Mouse (Mus musculus): ENCODE measurements at regions not wholly inside any gene's neighbourhood (a gene's known extent, or its start where the extent isn't known, plus 50 kb on each side); places are given as distances from the start of the nearest gene placed in this dataset.

DNA sequence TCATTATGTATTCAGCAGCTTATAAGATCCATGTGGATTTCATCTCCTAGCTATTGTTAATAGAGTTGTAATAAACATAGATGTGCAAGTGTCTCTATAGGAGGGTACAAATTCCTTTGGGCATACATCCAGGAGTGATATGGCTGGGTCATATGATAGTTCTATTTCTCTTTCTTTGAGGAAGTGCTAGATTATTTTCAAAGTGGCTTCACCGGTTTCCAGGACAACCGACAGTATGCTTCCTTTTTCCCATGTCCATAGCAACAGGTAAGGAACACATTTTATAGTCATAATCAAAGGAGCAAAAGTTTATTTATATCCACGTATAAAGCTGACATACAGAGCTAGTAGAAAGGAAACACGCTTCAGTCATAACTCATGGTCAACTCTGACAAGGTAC is 710.2 kb upstream of the Tenm4 start:
- DNase-seq = no peak

DNA sequence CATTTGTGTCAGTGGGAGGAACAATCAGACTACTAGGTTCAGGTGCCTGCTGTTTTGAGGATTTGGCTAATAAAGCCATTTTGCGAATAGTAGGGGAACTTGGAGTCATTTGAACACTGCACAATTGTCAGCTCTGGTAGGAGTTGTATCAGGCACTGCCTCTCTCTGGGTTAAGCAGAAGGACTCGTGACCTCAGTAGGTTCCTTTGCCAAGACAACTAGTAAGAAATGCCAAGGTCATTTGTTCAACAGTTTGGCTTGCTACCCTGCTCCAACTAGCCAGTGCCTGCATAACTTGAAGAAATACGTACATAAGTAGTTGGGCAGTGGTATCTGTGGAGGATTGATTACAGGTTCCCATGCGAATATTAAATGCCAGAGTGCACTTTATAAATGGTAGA is 705.5 kb upstream of the Tenm4 start:
- no peak for DNase-seq

DNA sequence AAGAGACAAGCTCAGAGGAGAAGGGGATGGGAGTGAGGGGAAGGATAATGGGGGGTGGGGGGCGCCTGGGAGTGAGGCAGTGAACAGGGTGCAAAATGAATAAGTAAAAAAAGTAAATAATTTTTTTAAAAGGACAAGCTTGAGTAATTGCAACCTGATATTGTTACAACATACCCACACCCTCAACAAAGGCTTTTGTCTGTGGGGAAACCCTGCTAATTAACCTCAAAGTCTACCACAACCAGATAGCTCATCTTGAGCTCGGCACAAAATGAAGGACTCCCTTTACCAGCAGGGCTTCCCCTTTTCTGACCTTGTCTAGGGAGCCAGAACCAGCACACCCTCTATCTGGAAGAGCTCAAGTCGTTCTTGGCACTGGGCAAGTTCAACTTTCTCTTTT is 704.0 kb upstream of the Tenm4 start:
- DNase-seq = no peak

DNA sequence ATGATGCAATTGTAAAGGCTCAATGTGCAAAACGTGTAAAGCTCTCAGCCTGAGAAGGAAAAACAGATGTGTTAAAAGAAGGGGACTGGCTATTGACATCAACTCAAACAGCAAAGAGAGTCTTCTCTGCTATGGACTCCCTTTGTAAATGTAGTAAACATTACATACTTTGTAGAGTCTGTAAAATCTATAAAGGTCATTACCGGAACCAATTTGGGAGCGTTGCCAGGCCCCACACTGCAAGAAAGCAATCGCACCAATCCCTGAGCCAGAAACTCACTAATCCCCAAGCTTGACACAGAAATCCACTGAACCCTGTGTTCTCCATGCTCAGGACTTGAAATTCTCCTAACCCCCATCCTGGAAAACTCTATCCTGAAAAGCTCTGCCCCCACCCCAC is 697.2 kb upstream of the Tenm4 start:
- peak in 1 of 2 experiments; percentile 17 for DNase-seq

DNA sequence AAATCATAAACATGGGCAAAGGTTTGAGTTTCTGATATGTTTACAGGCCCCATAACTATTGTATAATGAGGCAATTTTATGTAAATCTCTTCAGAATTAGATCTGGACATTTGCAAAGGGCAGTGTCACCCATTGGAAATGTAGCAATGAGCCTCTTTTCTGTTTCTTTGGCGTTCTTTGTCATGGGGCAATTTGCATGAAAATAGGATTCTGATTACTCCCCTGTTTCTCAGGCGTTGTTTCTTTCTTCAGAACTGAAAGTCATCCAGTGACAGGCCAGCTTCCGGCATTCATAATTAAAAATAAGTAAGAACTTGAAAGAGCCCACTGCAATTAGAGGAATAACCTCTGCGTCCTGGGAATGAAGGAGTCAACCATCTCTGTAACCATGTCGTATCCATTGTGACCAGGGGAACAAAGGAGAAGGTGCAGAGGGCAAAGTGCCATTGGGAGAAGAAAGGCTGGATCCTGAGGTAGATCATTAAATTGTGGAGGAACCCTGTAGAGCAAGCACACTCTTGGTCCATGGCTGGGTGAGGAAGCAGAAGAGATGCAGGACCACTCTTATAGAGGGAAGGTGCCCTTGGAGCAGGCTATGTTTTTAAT is 690.8 kb upstream of the Tenm4 start:
- DNase-seq = no peak

DNA sequence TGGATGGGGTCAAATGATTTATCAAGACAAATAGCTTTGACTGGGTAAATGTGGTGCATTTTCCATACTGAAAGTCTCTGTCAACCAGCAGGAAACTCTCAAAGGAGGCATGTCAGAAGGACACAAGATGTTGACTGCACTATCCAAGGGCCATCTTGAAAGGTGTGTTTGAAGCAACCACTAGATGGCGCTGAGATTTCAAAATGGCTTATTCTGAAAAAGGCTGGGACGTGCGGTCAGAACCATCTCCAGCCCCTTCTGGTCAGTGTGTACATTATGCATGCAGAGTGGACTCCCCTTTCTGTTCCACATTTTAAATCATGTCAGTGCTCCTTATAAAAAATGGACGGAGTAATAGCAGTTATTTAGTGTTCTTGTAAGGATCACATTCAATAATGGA is 681.4 kb upstream of the Tenm4 start:
- peak; percentile 41 to 57 for DNase-seq

DNA sequence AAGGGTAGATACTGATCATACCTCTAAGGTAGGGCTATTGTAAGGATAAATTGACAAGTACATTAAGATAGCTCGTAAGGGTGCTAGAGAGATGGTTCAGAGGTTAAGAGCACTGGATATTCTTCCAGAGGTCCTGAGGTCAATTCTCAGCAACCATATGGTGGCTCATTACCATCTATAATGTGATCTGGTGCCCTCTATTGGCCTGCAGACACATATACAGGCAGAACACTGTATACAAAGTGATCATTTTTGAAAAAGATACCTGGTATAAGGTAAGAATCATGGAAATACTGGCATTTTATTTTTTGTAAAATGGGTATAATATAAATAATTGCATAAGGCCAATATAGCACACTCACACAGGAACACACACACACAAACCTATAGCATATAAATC is 676.3 kb upstream of the Tenm4 start:
- DNase-seq = no peak

DNA sequence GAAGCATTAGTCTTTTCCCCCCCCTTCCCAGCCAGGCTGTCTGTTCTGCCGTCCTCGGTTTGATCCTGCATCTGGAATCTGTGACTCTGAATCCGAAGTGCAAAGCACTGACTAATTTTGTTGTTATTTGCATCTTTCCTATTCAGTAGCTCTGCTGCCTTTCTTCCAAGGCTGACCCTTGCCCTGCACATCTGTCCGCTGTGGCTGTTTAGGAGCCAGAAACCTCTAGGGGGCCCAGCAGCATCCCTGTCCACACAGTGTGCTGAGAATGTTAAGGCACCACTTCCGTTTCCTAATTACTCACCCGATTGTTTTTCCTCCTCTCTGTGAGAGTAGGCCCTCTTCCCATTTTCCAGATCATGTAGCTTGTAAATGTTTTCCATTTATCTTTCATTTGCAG is 668.1 kb upstream of the Tenm4 start:
- peak in 1 of 2 experiments; percentile 7 for DNase-seq

DNA sequence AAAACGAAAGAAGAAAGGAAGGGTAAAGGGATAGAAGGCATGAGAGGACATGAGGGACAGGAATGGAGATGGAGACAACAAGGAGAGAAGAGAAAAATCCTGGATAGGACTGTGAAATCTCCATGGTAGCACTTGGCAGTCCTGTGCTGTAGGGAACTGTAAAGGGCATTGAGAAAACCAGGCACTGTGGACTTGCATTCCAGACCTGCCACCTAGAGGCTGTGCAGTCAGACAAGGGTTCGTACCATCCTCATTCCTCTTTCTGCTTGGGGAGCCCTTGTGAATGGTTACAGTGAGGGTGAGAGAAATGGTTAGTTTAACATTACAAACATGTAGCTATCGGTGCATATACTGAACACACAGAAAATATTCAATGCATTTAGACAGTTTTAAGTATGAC is 623.8 kb upstream of the Tenm4 start:
- DNase-seq = no peak

DNA sequence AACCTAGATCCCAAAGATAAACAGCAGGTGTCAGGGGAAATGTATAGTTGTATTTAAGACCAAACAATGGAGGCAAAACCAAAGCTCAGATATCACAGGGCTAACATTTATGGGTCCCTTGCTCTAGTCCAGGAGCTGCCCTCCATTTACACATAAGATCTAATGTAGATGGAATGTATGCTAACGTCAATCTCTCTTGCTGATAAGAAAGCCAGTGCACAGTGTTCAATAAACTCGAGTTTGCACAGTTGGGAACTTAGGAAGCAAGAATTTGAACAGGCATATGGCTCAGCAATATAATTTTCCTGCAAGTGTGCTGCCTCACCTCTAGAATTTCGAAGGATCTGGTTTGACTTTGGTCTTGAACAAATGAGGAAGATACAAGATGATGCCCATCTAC is 620.9 kb upstream of the Tenm4 start:
- DNase-seq = no peak

DNA sequence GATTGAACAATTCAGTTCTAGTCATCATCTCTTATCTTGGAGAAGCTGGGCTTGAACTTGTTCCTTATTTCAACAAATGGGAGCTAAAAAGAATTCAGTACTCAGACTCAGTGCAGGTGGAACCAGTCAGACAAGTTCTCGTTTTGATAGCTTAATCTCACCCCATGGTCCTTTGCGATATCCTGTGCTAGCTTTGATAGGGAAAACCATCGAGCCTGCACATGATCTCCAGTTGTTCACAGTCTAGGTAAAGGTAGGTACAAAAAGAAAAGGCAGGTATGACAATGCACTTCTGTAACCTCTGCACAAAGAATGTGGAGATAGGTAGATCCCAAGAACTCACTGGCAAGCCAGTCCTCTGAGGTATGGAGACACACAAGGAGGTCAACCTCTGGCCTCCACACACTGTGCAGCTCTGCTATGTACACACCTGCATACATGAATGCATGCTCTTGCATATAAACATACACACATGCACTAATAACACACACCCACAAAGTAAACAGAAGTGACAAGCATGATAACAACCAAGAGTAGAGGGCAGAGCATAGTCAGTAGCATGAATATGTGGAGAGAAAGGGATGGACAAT is 619.2 kb upstream of the Tenm4 start:
- DNase-seq = no peak

DNA sequence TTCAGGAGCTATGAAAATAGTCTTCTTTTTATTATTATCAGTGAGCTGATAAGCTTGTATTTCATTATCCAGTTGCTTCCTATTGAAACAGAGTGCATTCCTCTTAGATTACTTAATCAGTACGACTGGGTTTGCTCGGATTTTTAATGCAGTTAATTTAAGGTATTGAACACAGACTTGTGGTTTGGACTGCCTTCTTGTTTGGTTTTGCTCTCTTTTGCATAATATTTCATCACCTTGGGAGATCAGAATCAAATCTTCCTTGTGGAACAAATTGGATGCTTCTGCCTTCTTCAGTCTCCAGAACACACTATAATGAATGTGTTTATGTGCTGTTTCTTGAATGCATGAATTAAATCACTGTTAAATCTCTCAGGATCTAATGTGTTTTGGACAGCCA is 612.5 kb upstream of the Tenm4 start:
- no peak for DNase-seq

DNA sequence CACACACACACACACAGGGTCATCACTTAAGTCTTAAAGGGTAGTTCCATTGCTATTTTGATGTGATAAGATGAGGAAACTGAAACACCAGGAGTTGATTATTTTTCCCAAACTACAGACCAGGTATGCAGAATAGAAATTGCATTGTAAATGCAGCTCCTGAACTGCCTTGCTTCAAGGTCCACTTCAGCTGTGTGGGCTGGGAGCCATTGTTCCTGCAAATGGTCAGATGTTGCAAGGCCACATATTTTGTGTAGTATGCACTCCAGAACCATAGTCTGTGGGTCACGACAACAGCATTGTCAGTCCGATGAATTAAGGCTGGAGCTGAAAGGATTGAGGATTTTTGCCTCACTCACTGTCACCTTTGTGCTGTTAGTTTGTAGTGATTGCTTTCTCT is 592.4 kb upstream of the Tenm4 start:
- no peak for DNase-seq

DNA sequence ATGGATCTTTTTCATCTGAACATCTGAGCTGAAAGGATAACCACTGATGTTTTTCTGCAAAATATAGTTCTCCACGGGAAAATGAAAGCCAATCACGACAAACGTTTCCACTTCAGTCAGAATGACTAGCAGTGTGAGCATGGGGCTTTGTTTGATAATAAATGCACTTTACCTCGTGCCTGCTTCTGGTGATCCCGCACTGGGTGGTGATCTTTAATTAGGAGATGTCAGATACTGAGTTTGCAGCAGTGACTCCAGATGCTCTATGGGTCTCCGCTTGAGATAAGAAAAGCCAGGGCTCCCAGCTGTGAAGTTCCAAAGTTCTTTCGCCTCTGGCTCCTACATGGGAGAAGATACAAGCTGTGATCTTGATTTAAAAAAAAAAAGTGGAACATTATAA is 589.7 kb upstream of the Tenm4 start:
- DNase-seq = no peak

DNA sequence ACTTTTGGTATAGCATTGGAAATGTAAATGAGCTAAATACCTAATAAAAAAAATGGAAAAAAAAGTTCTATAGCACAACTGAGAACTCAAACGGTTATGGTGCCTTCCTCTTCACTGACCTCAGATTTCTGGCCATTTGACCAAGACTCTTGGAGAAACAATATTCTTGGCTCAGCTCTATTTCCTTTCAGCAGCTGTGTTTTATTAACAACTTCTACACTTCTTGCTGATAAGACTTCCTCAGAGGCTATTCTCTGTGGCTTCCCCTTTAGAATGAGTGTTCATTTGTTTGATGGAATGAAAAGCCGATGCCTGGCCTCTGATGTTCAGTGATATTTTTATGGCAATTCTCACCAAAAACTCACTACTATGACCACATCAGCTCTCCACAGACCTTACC is 572.7 kb upstream of the Tenm4 start:
- no peak for DNase-seq

DNA sequence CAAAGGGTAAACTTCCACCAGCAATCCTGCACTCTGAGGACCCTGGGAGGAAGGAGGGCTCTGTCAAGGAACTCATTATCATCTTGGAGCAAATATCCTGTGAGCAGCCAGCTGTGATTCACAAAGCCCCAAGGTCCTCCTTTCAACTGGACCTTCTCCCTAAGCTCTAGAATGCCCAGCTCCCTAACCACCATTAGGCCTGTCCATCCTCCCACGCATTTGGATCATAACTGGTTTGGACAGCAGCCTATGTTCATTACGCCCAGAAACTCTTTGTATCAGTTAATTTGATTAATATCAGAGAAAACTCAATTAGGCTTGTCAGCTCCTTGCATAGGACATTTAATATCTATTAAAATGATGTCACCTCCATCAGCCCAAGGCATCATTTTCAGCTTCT is 557.3 kb upstream of the Tenm4 start:
- DNase-seq = no peak

DNA sequence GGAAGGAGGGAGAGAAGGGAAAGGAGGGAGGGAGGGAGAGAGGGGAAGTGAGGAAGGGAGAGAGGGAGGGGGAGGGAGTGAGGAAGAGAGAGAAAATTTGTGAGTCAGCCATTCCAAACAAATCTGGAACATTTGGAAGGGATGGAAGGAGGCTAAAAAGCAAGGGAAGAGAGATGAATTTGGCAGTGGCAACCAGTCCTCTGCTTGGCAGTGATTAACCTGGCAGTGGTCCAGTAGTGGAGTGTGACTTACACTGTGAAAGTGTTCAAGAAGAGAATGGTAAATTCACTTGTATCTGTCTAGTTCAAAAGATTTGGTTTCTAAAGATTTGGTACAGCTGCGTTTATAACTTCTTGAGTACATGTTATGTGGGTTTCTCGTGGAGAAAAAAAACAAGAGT is 553.7 kb upstream of the Tenm4 start:
- peak; percentile 23 to 60 for DNase-seq

DNA sequence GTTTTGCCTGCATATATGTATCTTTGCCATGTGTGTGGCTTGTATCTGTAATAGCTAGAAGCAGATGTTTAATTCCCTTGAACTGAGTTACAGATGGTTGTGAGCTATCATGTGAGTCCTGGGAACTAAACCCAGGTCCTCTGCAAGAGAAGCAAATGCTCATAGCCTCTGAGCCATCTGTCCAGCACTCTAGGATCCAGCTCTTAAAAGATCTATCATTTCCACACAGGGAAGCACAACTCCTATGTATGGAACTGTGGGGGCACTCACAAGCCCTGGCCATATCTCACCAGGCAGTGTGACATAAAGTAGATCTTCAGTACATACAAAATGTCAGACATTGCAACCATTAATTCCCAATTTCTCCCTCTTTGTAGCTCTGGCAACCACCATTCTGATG is 552.9 kb upstream of the Tenm4 start:
- no peak for DNase-seq

DNA sequence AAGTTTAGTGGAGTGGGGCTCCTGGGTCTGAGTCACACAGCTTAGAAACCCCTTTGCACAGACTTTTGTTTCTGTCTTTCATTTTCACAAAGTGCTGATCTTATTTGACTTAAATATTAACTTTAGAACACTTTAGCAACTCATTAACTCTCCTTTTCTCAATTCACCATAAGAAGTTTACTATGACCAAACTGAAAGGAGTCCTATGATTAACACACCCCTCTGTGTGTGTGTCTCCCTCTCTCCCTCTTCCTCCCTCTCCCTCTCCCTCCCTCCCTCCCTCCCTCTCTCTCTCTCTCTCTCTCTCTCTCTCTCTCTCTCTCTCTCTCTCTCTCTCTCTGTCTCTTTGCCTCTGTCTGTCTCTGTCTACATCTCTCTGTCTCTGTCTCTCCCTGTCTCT is 551.0 kb upstream of the Tenm4 start:
- no peak for DNase-seq

DNA sequence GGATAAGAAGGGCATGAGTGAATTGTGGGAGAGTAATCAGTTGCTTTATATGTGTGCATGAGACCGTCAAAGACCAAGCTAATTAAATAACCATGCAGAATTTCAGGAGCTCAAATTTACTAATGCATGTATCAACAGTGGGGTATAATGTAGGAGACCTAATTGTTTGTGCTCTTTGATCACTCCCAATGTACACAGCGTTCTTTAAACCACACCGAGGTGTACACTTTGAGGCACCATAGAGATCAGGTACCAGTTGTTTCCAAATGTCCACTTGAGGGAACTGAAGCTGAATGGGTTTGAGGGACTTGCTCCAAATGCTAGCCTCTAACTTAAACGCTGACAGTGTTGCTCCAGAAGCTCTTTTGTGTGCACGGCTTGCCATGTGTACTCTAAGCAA is 530.4 kb upstream of the Tenm4 start:
- no peak for DNase-seq

DNA sequence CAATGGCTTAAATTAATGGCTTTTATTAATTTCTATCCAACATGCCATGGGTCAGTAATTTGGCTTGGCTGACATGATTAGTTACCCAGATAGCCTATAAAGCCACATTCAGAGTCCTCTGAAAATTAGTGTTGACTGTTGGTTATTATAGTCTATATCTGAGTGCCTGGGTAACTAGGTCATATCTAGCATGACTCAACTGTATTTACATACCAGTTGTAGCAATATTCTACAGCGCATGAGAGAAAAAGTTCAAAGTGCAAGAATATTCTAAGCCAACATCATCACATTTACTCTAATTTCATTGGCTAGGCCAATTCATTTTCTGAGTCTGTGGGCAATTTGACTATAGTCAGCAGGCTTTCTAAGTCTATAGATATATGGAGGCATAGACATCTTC is 496.7 kb upstream of the Tenm4 start:
- no peak for DNase-seq

DNA sequence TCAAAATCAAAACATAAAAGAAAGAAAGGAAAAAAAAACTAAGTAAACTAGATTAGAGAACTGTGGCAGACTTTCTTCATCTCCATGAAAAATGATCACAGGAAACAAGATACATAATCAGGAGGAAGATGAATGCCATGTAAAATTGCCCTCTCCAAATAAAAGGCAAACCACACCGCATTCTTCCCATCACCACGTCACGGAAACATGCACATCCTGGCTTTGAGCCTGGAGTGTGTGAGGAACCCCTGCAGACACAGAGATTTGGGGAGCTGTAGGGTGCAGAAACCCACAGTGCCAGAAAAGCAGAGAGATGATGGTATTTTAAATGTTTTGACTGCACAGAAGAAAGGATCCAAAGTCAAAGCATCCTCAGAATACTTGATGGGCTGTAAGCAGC is 488.5 kb upstream of the Tenm4 start:
- DNase-seq = no peak

DNA sequence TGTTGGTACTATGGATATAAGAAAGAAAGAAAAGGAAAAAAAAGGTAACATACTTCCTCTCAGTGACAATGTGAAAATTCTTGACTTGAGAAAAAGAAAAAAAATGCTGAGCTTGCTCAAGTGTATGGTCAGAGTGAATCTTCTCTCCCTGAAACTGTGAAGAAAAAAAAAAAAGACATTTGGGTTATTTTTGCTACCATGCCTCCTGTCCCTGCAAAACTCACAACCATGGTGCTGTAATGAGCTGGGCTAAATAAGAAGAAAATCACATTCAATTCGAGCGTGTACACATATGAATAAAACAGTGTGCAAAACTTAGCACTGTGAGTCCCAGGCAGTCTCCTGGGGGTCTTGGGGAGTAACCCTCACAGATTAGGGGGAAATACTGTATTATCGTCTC is 483.3 kb upstream of the Tenm4 start:
- DNase-seq = no peak

DNA sequence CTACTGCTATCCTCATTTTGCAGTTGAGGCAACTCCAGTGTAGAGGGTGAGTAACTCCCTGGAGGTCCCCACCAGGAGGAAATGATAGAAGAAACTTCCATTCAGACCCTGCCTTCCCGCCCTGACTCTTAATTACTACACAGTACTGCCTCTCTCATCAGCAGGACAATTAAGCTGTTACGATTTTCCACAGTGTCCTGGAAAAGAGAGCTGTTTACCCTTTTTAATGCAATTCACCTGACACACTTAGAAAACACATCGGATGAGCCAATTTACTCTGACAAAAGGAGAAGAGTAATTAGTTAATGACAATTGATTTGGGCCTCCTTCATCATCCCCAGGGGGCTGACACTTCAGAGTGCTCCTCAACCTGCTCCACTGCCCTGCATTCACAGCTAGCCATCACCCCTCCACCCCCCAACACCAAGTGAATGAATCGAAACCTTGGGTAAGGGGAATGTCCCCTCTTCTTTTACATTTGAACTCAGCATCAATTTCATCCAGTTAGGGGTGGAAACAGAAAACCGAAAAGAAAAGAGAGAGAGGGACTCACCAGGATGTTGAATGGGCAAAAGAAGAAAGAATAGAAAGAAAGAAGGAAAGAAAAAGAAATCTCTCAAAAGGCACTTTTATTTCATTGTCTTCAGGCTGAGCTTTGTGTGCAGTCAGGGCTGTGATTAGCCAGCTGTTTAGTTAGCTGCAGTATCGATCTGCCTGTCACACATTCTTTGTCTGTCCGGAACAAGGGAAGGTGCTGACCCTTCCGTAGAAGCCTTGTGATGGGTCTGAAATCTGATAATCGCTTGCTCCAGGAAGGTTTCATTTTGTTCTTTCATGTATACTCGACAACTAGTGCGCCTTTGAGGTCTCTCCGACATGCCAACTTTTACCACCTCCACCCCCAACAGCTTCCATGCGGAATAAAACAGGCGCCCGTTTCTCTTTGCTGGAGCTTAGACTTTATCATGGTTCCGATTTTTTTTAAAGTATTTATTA is 482.6 kb upstream of the Tenm4 start:
- no peak for DNase-seq

Data from kidney, postnatal 36 days (tissue).